Mouse (Mus musculus) embryonic fibroblast, embryonic 13.5 days (primary cell): ENCODE measurements at regions not wholly inside any gene's neighbourhood (a gene's known extent, or its start where the extent isn't known, plus 50 kb on each side); places are given as distances from the start of the nearest gene placed in this dataset.
A peak's percentile ranks its signal among the peaks of the same experiment; 100 is the strongest.

Experiments used
- H3K27ac ChIP-seq: 2 replicates; pipeline ENCODE4 v1.5.1; 2012; ENCODE audit warnings: low read length, control low read depth, inconsistent platforms; ENCODE audit not compliant: insufficient read depth
- H3K4me1 ChIP-seq: 2 replicates; pipeline ENCODE4 v1.6.1; 2011; ENCODE audit warnings: low read length; ENCODE audit not compliant: control insufficient read depth, insufficient read depth
- H3K4me3 ChIP-seq: 2 replicates; pipeline ENCODE4 v1.5.1; 2011; ENCODE audit warnings: mild to moderate bottlenecking, control low read depth, low read length; ENCODE audit not compliant: insufficient read depth
- CTCF ChIP-seq: IDR thresholded peaks from 2 replicates; pipeline ENCODE4 v1.5.1; 2011; ENCODE audit warnings: mild to moderate bottlenecking, control low read depth, low read length, moderate library complexity, borderline replicate concordance; ENCODE audit not compliant: insufficient read depth
- POLR2A ChIP-seq: IDR thresholded peaks from 2 replicates; pipeline ENCODE4 v1.6.1; 2011; ENCODE audit warnings: low read depth, mild to moderate bottlenecking, control low read depth, low read length, moderate library complexity

- TF ChIP-seq POLR2A, result no peak
- no peak for TF ChIP-seq CTCF
- H3K4me1 ChIP-seq, result no peaks in the 10 kb centered on the region
- no peak overlapping the region for H3K4me3 ChIP-seq
- H3K27ac ChIP-seq, result no peak overlapping the region
Measured at GRCm38 (mm10) chr4:56251766-56252165, 488.1 kb upstream of the Gm26657 start.

DNA sequence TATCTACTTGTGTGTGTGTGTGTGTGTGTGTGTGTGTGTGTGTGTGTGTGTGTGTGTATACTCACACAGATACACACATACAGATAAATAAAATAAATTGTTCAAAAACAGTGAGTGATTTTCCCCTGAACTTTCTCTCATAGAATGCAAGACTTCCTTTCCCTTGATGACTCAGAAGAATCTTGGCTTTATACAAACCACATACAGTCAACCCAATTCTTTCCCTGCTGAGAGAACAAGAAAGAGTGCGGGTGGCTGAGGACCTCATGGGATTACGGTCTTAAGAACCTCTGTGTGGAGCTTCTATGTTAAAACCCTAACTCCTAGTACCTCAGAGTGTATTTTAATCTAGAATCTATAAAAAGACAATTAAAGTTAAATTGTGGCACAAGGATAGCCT, 489.3 kb upstream of the Gm26657 start:
- Histone ChIP-seq H3K27ac (peak overlapping the region; percentile 47), H3K4me1 (no peaks in the 10 kb centered on the region), H3K4me3 (no peak overlapping the region)
- TF ChIP-seq POLR2A (no peak), CTCF (no peak)

GRCm38 (mm10) chr4:56243863-56244262, 496.0 kb upstream of the Gm26657 start:
- TF ChIP-seq POLR2A (no peak), CTCF (no peak)
- H3K4me3 ChIP-seq, result no peak overlapping the region
- no peak overlapping the region for H3K27ac ChIP-seq
- H3K4me1 ChIP-seq, result no peaks in the 10 kb centered on the region

- Histone ChIP-seq H3K4me1 (no peaks in the 10 kb centered on the region), H3K4me3 (no peak overlapping the region), H3K27ac (no peak overlapping the region)
- no peak for TF ChIP-seq POLR2A
- TF ChIP-seq CTCF, result no peak
Measured at GRCm38 (mm10) chr4:56238496-56239488, 501.1 kb upstream of the Gm26657 start.

GRCm38 (mm10) chr4:56231414-56231813, 508.5 kb upstream of the Gm26657 start:
- no peak overlapping the region for H3K27ac ChIP-seq
- H3K4me3 ChIP-seq, result no peak overlapping the region
- TF ChIP-seq POLR2A (no peak), CTCF (no peak)
- no peaks in the 10 kb centered on the region for H3K4me1 ChIP-seq

DNA sequence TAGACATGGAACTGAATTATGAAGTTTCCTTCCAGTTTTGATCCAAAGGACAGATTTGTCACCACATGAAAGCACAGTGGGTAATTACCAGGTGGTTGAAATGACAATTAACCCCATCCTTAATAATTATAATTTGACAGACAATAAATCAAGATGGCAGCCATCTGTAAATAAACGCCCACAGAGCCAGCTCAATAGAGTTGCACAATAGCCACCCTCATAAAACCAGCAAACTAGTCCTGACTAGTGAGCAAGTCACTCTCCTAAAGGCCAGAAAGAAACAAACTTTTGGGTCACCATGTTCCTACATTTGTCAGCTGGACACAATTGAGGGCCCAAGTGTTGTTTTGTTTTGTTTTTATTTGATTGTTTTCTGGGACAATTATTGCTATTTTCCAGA, 509.4 kb upstream of the Gm26657 start:
- H3K4me3 ChIP-seq, result no peak overlapping the region
- H3K4me1 ChIP-seq, result no peaks in the 10 kb centered on the region
- TF ChIP-seq POLR2A, result no peak
- no peak for TF ChIP-seq CTCF
- H3K27ac ChIP-seq, result no peak overlapping the region

- TF ChIP-seq CTCF (no peak), POLR2A (no peak)
- Histone ChIP-seq H3K4me1 (no peaks in the 10 kb centered on the region), H3K27ac (no peak overlapping the region), H3K4me3 (no peak overlapping the region)
Measured at GRCm38 (mm10) chr4:56226493-56226892, 513.4 kb upstream of the Gm26657 start.

DNA sequence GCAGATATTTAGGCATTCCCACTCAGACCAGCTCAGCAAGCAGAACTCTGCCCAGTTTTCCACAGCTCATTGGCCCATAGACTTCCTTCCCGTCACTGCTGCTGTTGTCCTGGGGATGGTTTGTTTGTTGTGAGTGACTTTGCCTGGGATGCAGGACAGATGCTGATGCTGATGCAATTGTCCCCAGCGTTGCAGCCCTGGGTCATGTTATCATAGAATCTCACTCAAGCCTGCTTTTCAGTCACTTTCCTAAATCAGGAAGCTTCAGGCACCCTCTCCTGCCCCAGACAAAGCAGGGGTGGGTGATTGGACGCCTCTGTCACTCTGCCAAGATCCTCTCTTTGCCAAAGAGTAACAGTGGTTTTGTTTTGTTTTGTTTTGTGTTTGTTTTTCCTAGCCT, 515.3 kb upstream of the Gm26657 start:
- Histone ChIP-seq H3K27ac (no peak overlapping the region), H3K4me3 (no peak overlapping the region)
- TF ChIP-seq POLR2A (no peak), CTCF (no peak)

DNA sequence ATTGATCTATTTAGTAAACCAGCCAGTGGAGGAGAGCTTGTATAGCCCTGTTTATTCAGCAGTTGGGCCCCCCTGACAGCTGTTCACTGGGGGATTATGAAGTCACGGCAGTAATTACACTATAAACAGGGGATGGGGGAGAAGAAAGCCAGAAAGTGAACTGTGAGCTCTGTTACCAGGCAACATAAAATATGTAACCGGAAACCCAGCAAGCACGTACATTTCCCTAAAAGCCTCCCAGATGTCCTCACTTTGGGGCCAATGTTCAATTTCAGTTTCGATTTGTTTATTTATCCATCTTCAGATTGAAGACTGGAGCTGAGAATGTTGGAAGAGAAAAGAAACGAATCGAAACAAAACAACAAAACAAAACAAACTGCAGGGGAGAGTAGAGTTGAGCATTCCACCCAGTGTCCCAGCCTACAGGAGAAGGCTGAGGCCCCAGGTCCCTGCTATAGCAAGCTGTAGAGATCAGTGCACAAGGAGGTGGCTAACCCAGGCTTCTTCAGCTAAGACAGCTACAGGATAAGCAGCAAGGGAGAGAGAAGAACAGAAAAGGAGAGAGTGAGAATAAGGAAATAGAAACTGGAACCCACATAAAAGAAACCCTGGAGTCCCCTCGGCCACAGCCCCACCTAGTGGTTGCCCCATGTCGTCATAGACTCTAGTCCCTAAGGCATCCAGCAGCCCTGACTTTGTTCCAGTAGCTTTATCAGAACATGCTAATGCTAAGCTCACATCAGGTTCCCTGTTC, 517.7 kb upstream of the Gm26657 start:
- Histone ChIP-seq H3K4me3 (no peak overlapping the region), H3K27ac (no peak overlapping the region), H3K4me1 (no peaks in the 10 kb centered on the region)
- TF ChIP-seq POLR2A, result no peak
- peak; percentile 41; the same call in 1 of the 2 replicates for TF ChIP-seq CTCF

More for the DNA sequence above, 515.3 kb upstream of the Gm26657 start:
- H3K4me1 ChIP-seq, result no peaks in the 10 kb centered on the region
